Mouse (Mus musculus): ENCODE data around the gene Edem3.

Edem3 gene

DNA sequence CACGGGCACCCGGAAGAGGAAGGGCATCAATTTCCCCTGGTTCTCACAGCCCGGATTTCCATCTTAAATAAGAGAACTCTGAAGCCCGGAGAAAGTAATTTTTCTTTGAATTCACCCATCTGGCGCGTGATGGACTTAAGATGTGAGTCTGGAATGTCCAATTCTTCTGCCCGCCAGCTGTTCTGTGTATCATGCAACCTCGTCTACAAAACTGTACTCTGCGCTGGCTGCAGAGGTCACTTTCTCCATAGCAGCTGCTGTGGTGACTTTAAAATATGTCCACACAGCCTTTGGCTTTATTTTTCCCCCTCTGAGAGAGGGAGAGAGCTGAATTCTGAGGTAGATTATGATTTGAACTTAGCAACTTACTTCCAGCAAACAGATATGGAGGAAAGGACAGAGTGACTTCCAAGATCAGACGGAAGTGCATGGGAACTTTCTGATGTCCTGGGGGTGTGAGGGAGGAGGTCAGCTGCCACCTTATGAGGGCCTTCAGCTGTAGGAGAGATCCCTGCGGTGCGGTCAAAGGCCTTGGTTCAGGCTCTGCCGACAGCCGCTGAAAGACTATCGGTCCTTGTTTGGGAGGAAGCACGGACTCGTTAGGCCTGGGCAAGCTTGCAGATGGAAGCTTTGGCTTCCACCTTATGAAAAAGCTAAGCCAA lies 108.1 kb downstream of the Edem3 start:
- DNase-seq (ENCODE audit: extremely low read depth, low read depth, low spot score), result no peak

GRCm38 (mm10) chr1:151863797-151864147 lies 108.6 kb downstream of the Edem3 start:
- DNase-seq (ENCODE audit: extremely low read depth, low read depth, low spot score), result no peak

- no peak for DNase-seq (ENCODE audit: extremely low read depth, low read depth, low spot score)
Measured at GRCm38 (mm10) chr1:151864326-151864725, 109.2 kb downstream of the Edem3 start.
